ENCODE assay signal across 9 mouse cellular contexts in the genomic region with DNA sequence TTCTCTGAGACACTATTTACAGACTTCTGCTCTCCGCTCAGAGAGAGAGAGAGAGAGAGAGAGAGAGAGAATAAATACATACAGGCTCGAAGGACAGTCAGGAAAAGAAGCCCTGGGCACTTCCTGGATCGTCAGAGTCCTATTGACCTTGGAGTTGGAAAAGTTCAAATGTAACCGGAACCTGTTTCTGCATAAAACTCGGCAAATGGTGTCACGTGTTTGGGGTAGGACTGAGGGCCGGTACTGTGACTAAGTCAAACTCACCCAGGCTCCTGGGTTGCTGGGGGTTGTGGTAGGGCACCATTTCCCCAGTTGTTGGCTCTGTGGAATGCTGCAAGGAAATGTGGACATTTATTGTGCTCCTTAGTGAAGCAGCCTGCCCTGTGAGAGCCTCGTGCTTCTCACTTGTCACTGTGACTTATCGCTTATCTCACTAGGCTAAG. TPM values are rescaled to one million over a fixed set of nuclear protein-coding genes. Genes with fewer than 3 reads are reported as not detected.
A peak's percentile ranks its signal among the peaks of the same experiment; 100 is the strongest.
DNase-seq lines count a peak whose midpoint lies in the region; ATAC-seq and TF ChIP-seq lines count a peak whose summit lies in the region.
"Had no signal": no experiment of that assay in that cellular context is flagged by ENCODE, and none has a peak within 500 bp of the region (broad histone marks: within the 10 kb centered on the region; RNA-seq: fewer than 3 reads in every experiment).

No protein-coding gene starts in this region.

- intact Hi-C loops in gastrocnemius, adult 2 months (cut with DNase I) = loop anchor here (5.0 kb wide), 1 partner anchor 66 kb away; the partner anchor contains the start of gene Zfp592

- H3K4me3 ChIP-seq in gastrocnemius, adult 2 months = peak overlapping the region; percentile 81
- no peak overlapping the region for H3K4me3 ChIP-seq in lung, embryonic 15.5 days
- no peak overlapping the region; the same call in 1 of the 2 replicates for H3K4me3 ChIP-seq in intestine, embryonic 14.5 days (ENCODE audit: low read depth, low read length)
- no peak overlapping the region for H3K4me3 ChIP-seq in stomach, embryonic 15.5 days (replicated peaks)

- no peak for TF ChIP-seq CTCF in gastrocnemius, adult 2 months (IDR thresholded peaks at IDR 0.05)

- H3K9me3 ChIP-seq in lung, embryonic 15.5 days = no peaks in the 10 kb centered on the region
- no peaks in the 10 kb centered on the region for H3K9me3 ChIP-seq in intestine, embryonic 14.5 days (ENCODE audit: control insufficient read depth, low read length)
- H3K9me3 ChIP-seq in stomach, embryonic 15.5 days = no peaks in the 10 kb centered on the region

- H3K36me3 ChIP-seq in lung, embryonic 15.5 days = no peaks in the 10 kb centered on the region
- no peaks in the 10 kb centered on the region for H3K36me3 ChIP-seq in intestine, embryonic 14.5 days (ENCODE audit: control insufficient read depth, insufficient read depth, low read length)
- no peaks in the 10 kb centered on the region for H3K36me3 ChIP-seq in stomach, embryonic 15.5 days

- no peak for ATAC-seq in lung, embryonic 15.5 days (ENCODE audit: borderline replicate concordance, extremely low read depth, low FRiP score, low TSS enrichment)
- peak; percentile 53; the same call in 1 of the 2 replicates for ATAC-seq in intestine, embryonic 14.5 days (replicated peaks; ENCODE audit: low FRiP score, low TSS enrichment, low read depth)
- ATAC-seq in stomach, embryonic 15.5 days (ENCODE audit: insufficient read depth, low FRiP score, low read depth) = no peak
- ATAC-seq in megakaryocyte-erythroid progenitor cell, adult 5-6 weeks (replicated peaks; ENCODE audit: low FRiP score, low TSS enrichment, poor library complexity, severe bottlenecking) = no peak
- ATAC-seq: forebrain, embryonic 16.5 days had no signal

- H3K27ac ChIP-seq in gastrocnemius, adult 2 months = peak overlapping the region; percentile 97
- peak overlapping the region; percentile 86 for H3K27ac ChIP-seq in lung, embryonic 15.5 days
- peak overlapping the region; percentile 73 for H3K27ac ChIP-seq in intestine, embryonic 14.5 days (ENCODE audit: low read depth)
- H3K27ac ChIP-seq in stomach, embryonic 15.5 days = peak overlapping the region; percentile 4; the same call in 1 of the 2 replicates

- no peak overlapping the region for H3K4me2 ChIP-seq in lung, embryonic 15.5 days
- peak overlapping the region; percentile 12; the same call in 1 of the 2 replicates for H3K4me2 ChIP-seq in intestine, embryonic 14.5 days (ENCODE audit: low read length)
- H3K4me2 ChIP-seq in stomach, embryonic 15.5 days = no peak overlapping the region

- no peaks in the 10 kb centered on the region for H3K27me3 ChIP-seq in lung, embryonic 15.5 days
- no peaks in the 10 kb centered on the region for H3K27me3 ChIP-seq in intestine, embryonic 14.5 days (replicated peaks; ENCODE audit: control insufficient read depth, insufficient read depth, low read length)
- H3K27me3 ChIP-seq in stomach, embryonic 15.5 days (replicated peaks) = no peaks in the 10 kb centered on the region

- peak; percentile 57 for DNase-seq in gastrocnemius, adult 2 months
- DNase-seq in gastrocnemius, postnatal 10 days = no peak
- no peak for DNase-seq in lung, adult 18-20 months
- DNase-seq in intestine, embryonic 14.5 days (ENCODE audit: low spot score) = peak; percentile 64
- DNase-seq in thymus, postnatal 0 days (ENCODE audit: low spot score) = no peak

- H3K9ac ChIP-seq in lung, embryonic 15.5 days = no peak overlapping the region
- no peak overlapping the region for H3K9ac ChIP-seq in intestine, embryonic 14.5 days (ENCODE audit: low read length)
- no peak overlapping the region for H3K9ac ChIP-seq in stomach, embryonic 15.5 days

- WGBS in lung, embryonic 15.5 days = 17% methylated on average over 9 of the region's 9 CpGs
- 14% methylated on average over 9 of the region's 9 CpGs for WGBS in intestine, embryonic 14.5 days
- WGBS in stomach, embryonic 15.5 days = 25% methylated on average over 9 of the region's 9 CpGs

- H3K4me1 ChIP-seq in lung, embryonic 15.5 days = peaks cover 34% of the 10 kb centered on the region
- H3K4me1 ChIP-seq in intestine, embryonic 14.5 days (replicated peaks; ENCODE audit: control insufficient read depth, insufficient read depth, low read length) = peaks cover 26% of the 10 kb centered on the region
- H3K4me1 ChIP-seq in stomach, embryonic 15.5 days = peaks cover 17% of the 10 kb centered on the region

RNA-seq across cellular contexts. Expression of gene Alpk3, which starts 1.3 kb away (rescaled TPM):
- 100 to 1,000 TPM; 238 to 380 TPM for total RNA-seq in gastrocnemius, adult 2 months (2021)
- 100 to 1,000 TPM; 104 to 110 TPM for total RNA-seq in gastrocnemius, postnatal 10 days (2021)
- polyA plus RNA-seq in lung, embryonic 15.5 days (2015; fragmentation: Nextera tagmentation; extraction: Ambion mirVana) = 0.84 and 1.2 TPM in 2 replicates
- 1.2 and 1.4 TPM in 2 replicates for polyA plus RNA-seq in intestine, embryonic 14.5 days (2014; fragmentation: Nextera tagmentation; extraction: Ambion mirVana)
- polyA plus RNA-seq in stomach, embryonic 15.5 days (2015; fragmentation: Nextera tagmentation; extraction: Ambion mirVana) = 0.64 and 0.84 TPM in 2 replicates
- 0.07 TPM in 1 of 2 replicates, not detected in the other for total RNA-seq in megakaryocyte-erythroid progenitor cell, adult 5-6 weeks (2014; fragmentation: Nextera tagmentation)
- total RNA-seq in megakaryocyte-erythroid progenitor cell, adult 5-6 weeks (2017) = 0.28 TPM in 1 of 2 replicates, not detected in the other
- 0.33 and 0.47 TPM in 2 replicates for polyA plus RNA-seq in thymus, postnatal 0 days (2015; fragmentation: Nextera tagmentation; extraction: Ambion mirVana)

RNA-seq across cellular contexts. Expression of gene Slc28a1, which starts 55.9 kb away (rescaled TPM):
- total RNA-seq in gastrocnemius, adult 2 months (2021) = under 1 TPM; 0.26 to 0.47 TPM
- under 1 TPM; 0.28 to 0.34 TPM for total RNA-seq in gastrocnemius, postnatal 10 days (2021)
- polyA plus RNA-seq in lung, embryonic 15.5 days (2015; fragmentation: Nextera tagmentation; extraction: Ambion mirVana) = 0.10 TPM in 1 of 2 replicates, not detected in the other
- polyA plus RNA-seq in intestine, embryonic 14.5 days (2014; fragmentation: Nextera tagmentation; extraction: Ambion mirVana) = 0.48 and 1.1 TPM in 2 replicates
- 0.71 and 1.5 TPM in 2 replicates for polyA plus RNA-seq in stomach, embryonic 15.5 days (2015; fragmentation: Nextera tagmentation; extraction: Ambion mirVana)
- total RNA-seq in megakaryocyte-erythroid progenitor cell, adult 5-6 weeks (2014; fragmentation: Nextera tagmentation) = not detected in 2 replicates
- total RNA-seq in megakaryocyte-erythroid progenitor cell, adult 5-6 weeks (2017) = not detected in 2 replicates
- polyA plus RNA-seq in thymus, postnatal 0 days (2015; fragmentation: Nextera tagmentation; extraction: Ambion mirVana) = 0.24 and 0.49 TPM in 2 replicates
- polyA plus RNA-seq: forebrain, embryonic 16.5 days had no signal

Comparison
In these comparisons a context has a peak if more than half of its experiments do, and no peak if none do; other contexts are left out.
1. DNase-seq: peak in gastrocnemius, adult 2 months (single experiment) and intestine, embryonic 14.5 days (single experiment); none in gastrocnemius, postnatal 10 days (single experiment), lung, adult 18-20 months (0 of 2) and thymus, postnatal 0 days (single experiment).
2. H3K27ac ChIP-seq: peak in every context shown above with its lines; median percentile 97 in gastrocnemius, adult 2 months; 86 in lung, embryonic 15.5 days; 73 in intestine, embryonic 14.5 days; 4 in stomach, embryonic 15.5 days.